Mouse (Mus musculus) MEL (cell line): ENCODE data around the gene Ascl4. TPM values are rescaled to one million over a fixed set of nuclear protein-coding genes. Genes with fewer than 3 reads are reported as not detected.
A peak's percentile ranks its signal among the peaks of the same experiment; 100 is the strongest.

Source experiments
- DNase-seq: peaks from one replicate; pipeline ENCODE4 v3.0.0; 2011; ENCODE audit warnings: low read depth, low spot score
- H3K27ac ChIP-seq: 2 replicates; pipeline ENCODE4 v1.5.1; 2012; ENCODE audit warnings: low read depth, mild to moderate bottlenecking, control low read depth, low read length, moderate library complexity; ENCODE audit not compliant: control insufficient read depth
- H3K27me3 ChIP-seq, 2 experiments: fragments of 150-350 bp in 1 of 2; sonication (generic) in 1 of 2; 2 replicates each; pipeline ENCODE4 v1.6.1; 2012; ENCODE audit warnings: low read length in 2 of 2, mild to moderate bottlenecking in 2 of 2, improper control_type of control experiment in 1 of 2, moderate library complexity in 1 of 2; ENCODE audit not compliant: insufficient read depth in 2 of 2, control insufficient read depth in 1 of 2
- H3K36me3 ChIP-seq, 2 experiments: 2 replicates each; pipeline ENCODE4 v1.6.1; 2012 to 2014; ENCODE audit warnings: low read length in 2 of 2, improper control_type of control experiment in 1 of 2, inconsistent platforms in 1 of 2, mild to moderate bottlenecking in 1 of 2; ENCODE audit not compliant: insufficient read depth in 2 of 2, control insufficient read depth in 1 of 2
- H3K4me1 ChIP-seq, 2 experiments: fragments of 150-350 bp in 1 of 2; sonication (generic) in 1 of 2; 2 replicates each; pipeline ENCODE4 v1.6.1; 2012; ENCODE audit warnings: low read length in 2 of 2, improper control_type of control experiment in 1 of 2, mild to moderate bottlenecking in 1 of 2; ENCODE audit not compliant: insufficient read depth in 2 of 2, control insufficient read depth in 1 of 2
- H3K4me3 ChIP-seq, 2 experiments: fragments of 150-350 bp in 1 of 2; sonication (generic) in 1 of 2; 2 replicates each; pipeline ENCODE4 v1.5.1; 2012; ENCODE audit warnings: low read depth in 2 of 2, low read length in 2 of 2, mild to moderate bottlenecking in 2 of 2, moderate library complexity in 2 of 2, control low read depth in 1 of 2, improper control_type of control experiment in 1 of 2; ENCODE audit not compliant: control insufficient read depth in 1 of 2, insufficient read depth in 1 of 2
- H3K79me2 ChIP-seq: 2 replicates; pipeline ENCODE4 v1.6.1; 2012; ENCODE audit warnings: mild to moderate bottlenecking, low read length, moderate library complexity; ENCODE audit not compliant: control insufficient read depth, poor library complexity, insufficient read depth
- H3K9ac ChIP-seq: 2 replicates; pipeline ENCODE4 v1.6.1; 2012; ENCODE audit warnings: low read depth, mild to moderate bottlenecking, control low read depth, low read length, moderate library complexity; ENCODE audit not compliant: control insufficient read depth, poor library complexity, severe bottlenecking
- H3K9me3 ChIP-seq: fragments of 150-350 bp; sonication (generic); replicated peaks from 2 replicates; pipeline ENCODE4 v1.6.1; 2012; ENCODE audit warnings: mild to moderate bottlenecking, low read length, improper control_type of control experiment, moderate library complexity; ENCODE audit not compliant: insufficient read depth
- BHLHE40 ChIP-seq: IDR thresholded peaks from 2 replicates; pipeline ENCODE4 v1.6.1; 2012; ENCODE audit warnings: low read depth, mild to moderate bottlenecking, inconsistent platforms, low read length, improper control_type of control experiment, borderline replicate concordance
- CHD1 ChIP-seq: IDR thresholded peaks from 2 replicates; pipeline ENCODE4 v1.6.1; 2012; ENCODE audit warnings: low read depth, mild to moderate bottlenecking, inconsistent platforms, low read length, improper control_type of control experiment
- CTCF ChIP-seq, 3 experiments: IDR thresholded peaks in 2 of 3; conservative IDR thresholded peaks in 1 of 3; 2 replicates each; pipeline ENCODE4 v1.5.1; 2011 to 2012; ENCODE audit warnings: low read length in 3 of 3, low read depth in 2 of 3, mild to moderate bottlenecking in 2 of 3, improper control_type of control experiment in 1 of 3, inconsistent platforms in 1 of 3, mixed read lengths in 1 of 3, moderate library complexity in 1 of 3; ENCODE audit not compliant: control insufficient read depth in 1 of 3, insufficient read depth in 1 of 3, poor library complexity in 1 of 3, severe bottlenecking in 1 of 3
- E2F4 ChIP-seq: IDR thresholded peaks from 2 replicates; pipeline ENCODE4 v1.6.1; 2011; ENCODE audit warnings: low read depth, low read length, improper control_type of control experiment, borderline replicate concordance
- EP300 ChIP-seq, 2 experiments: IDR thresholded peaks; 2 replicates each; pipeline ENCODE4 v1.6.1; 2011; ENCODE audit warnings: improper control_type of control experiment in 2 of 2, low read length in 2 of 2, low read depth in 1 of 2, mild to moderate bottlenecking in 1 of 2
- ETS1 ChIP-seq: IDR thresholded peaks from 2 replicates; pipeline ENCODE4 v1.6.1; 2012; ENCODE audit warnings: low read depth, mild to moderate bottlenecking, inconsistent platforms, low read length, improper control_type of control experiment, moderate library complexity
- GABPA ChIP-seq: IDR thresholded peaks from 2 replicates; pipeline ENCODE4 v1.6.1; 2012; ENCODE audit warnings: low read depth, mild to moderate bottlenecking, inconsistent platforms, low read length, improper control_type of control experiment, moderate library complexity
- GATA1 ChIP-seq: IDR thresholded peaks from 2 replicates; pipeline ENCODE4 v1.6.1; 2011; ENCODE audit warnings: low read depth, low read length, improper control_type of control experiment
- HCFC1 ChIP-seq: IDR thresholded peaks from 2 replicates; pipeline ENCODE4 v1.6.1; 2012; ENCODE audit warnings: low read depth, mild to moderate bottlenecking, inconsistent platforms, low read length, improper control_type of control experiment, moderate library complexity
- KAT2A ChIP-seq: conservative IDR thresholded peaks from 2 replicates; pipeline ENCODE4 v1.6.1; 2012; ENCODE audit warnings: low read depth, low read length, improper control_type of control experiment, inconsistent platforms
- MAFK ChIP-seq: IDR thresholded peaks from 2 replicates; pipeline ENCODE4 v1.6.1; 2011; ENCODE audit warnings: low read depth, mild to moderate bottlenecking, low read length, improper control_type of control experiment, borderline replicate concordance
- MAZ ChIP-seq: IDR thresholded peaks from 2 replicates; pipeline ENCODE4 v1.6.1; 2012; ENCODE audit warnings: low read depth, mild to moderate bottlenecking, inconsistent platforms, low read length, improper control_type of control experiment
- MEF2A ChIP-seq: IDR thresholded peaks from 2 replicates; pipeline ENCODE4 v1.6.1; 2014; ENCODE audit warnings: low read depth, mild to moderate bottlenecking, inconsistent platforms, low read length, improper control_type of control experiment; ENCODE audit not compliant: poor library complexity, insufficient replicate concordance, severe bottlenecking; ENCODE audit errors: extremely low read depth
- MXI1 ChIP-seq: IDR thresholded peaks from 2 replicates; pipeline ENCODE4 v1.6.1; 2011; ENCODE audit warnings: mild to moderate bottlenecking, low read depth, low read length, improper control_type of control experiment
- MYB ChIP-seq: IDR thresholded peaks from 2 replicates; pipeline ENCODE4 v1.6.1; 2011; ENCODE audit warnings: mild to moderate bottlenecking, low read depth, low read length, improper control_type of control experiment
- MYC ChIP-seq: IDR thresholded peaks from 2 replicates; pipeline ENCODE4 v1.6.1; 2011; ENCODE audit warnings: low read depth, mild to moderate bottlenecking, low read length, improper control_type of control experiment, moderate library complexity
- NRF1 ChIP-seq: IDR thresholded peaks from 2 replicates; pipeline ENCODE4 v1.6.1; 2014; ENCODE audit warnings: low read depth, mild to moderate bottlenecking, inconsistent platforms, low read length, improper control_type of control experiment, moderate library complexity; ENCODE audit not compliant: poor library complexity, insufficient read depth, severe bottlenecking
- POLR2AphosphoS2 ChIP-seq: IDR thresholded peaks from 2 replicates; pipeline ENCODE4 v1.6.1; 2011; ENCODE audit warnings: low read length, improper control_type of control experiment
- POLR2AphosphoS5 ChIP-seq: IDR thresholded peaks from 2 replicates; pipeline ENCODE4 v1.6.1; 2012; ENCODE audit warnings: low read depth, borderline replicate concordance, mild to moderate bottlenecking, inconsistent platforms, low read length, moderate library complexity, mixed read lengths
- RAD21 ChIP-seq: IDR thresholded peaks from 2 replicates; pipeline ENCODE4 v1.6.1; 2011; ENCODE audit warnings: mild to moderate bottlenecking, low read depth, low read length, improper control_type of control experiment
- SMC3 ChIP-seq: IDR thresholded peaks from 2 replicates; pipeline ENCODE4 v1.6.1; 2011; ENCODE audit warnings: low read depth, low read length, improper control_type of control experiment
- TBP ChIP-seq: IDR thresholded peaks from 2 replicates; pipeline ENCODE4 v1.8.0; 2011; ENCODE audit warnings: low read depth, low read length, improper control_type of control experiment
- UBTF ChIP-seq: IDR thresholded peaks from 2 replicates; pipeline ENCODE4 v1.6.1; 2012; ENCODE audit warnings: low read depth, mild to moderate bottlenecking, inconsistent platforms, low read length, improper control_type of control experiment, moderate library complexity, borderline replicate concordance; ENCODE audit not compliant: insufficient read depth
- USF1 ChIP-seq: IDR thresholded peaks from 2 replicates; pipeline ENCODE4 v1.6.1; 2014; ENCODE audit warnings: low read depth, mild to moderate bottlenecking, inconsistent platforms, low read length, improper control_type of control experiment, moderate library complexity
- ZC3H11A ChIP-seq: IDR thresholded peaks from 2 replicates; pipeline ENCODE4 v1.6.1; 2012; ENCODE audit warnings: low read depth, mild to moderate bottlenecking, inconsistent platforms, low read length, improper control_type of control experiment
- ZMIZ1 ChIP-seq: IDR thresholded peaks from 2 replicates; pipeline ENCODE4 v1.6.1; 2012; ENCODE audit warnings: low read depth, mild to moderate bottlenecking, inconsistent platforms, low read length, improper control_type of control experiment, moderate library complexity
- ZNF384 ChIP-seq: IDR thresholded peaks from 2 replicates; pipeline ENCODE4 v1.6.1; 2012; ENCODE audit warnings: low read depth, mild to moderate bottlenecking, inconsistent platforms, low read length, improper control_type of control experiment
- polyA plus RNA-seq, 2 experiments: library from polyadenylated mRNA; stranded (reverse) in 1 of 2; unstranded in 1 of 2; fragments of >175 nt in 1 of 2; fragments of >200 nt in 1 of 2; gene quantifications; 2 replicates each; pipeline versions ENCODE4 v1.2.1 to v1.2.4; 2012; ENCODE audit warnings: low replicate concordance in 2 of 2, low read depth in 1 of 2; ENCODE audit not compliant: insufficient read length in 2 of 2, insufficient read depth in 1 of 2, missing spikeins in 1 of 2
- total RNA-seq: library from RNA; depleted of rRNA; stranded (reverse); fragments of 300-350 nt; gene quantifications from 2 replicates; pipeline ENCODE4 v1.2.3, GENCODE M21; 2012

Gene Ascl4
- total and polyA plus RNA-seq, 3 experiments, result not detected

GRCm38 (mm10) chr10:85967411-85968156 is 40.1 kb downstream of the Ascl4 start:
- H3K27me3 ChIP-seq, result peaks cover 0 to 1% of the 10 kb centered on the region in 2 experiments; a peak in 3 of 4 replicates
- no peaks in the 10 kb centered on the region for H3K4me1 ChIP-seq
- TF ChIP-seq KAT2A (no peak), ETS1 (no peak), USF1 (no peak), NRF1 (no peak), MYB (no peak), E2F4 (no peak), EP300 (IDR thresholded peaks at IDR 0.05; ENCODE audit: low read depth in 1 of 2, low read length in 2 of 2) (no peak), MAFK (no peak), CHD1 (no peak), ZMIZ1 (no peak), GATA1 (no peak), POLR2AphosphoS2 (no peak), GABPA (no peak), POLR2AphosphoS5 (no peak), MYC (no peak), HCFC1 (no peak), BHLHE40 (no peak), MEF2A (no peak), MAZ (no peak)
- H3K9me3 ChIP-seq, result no peaks in the 10 kb centered on the region
- no peaks in the 10 kb centered on the region for H3K79me2 ChIP-seq
- H3K4me3 ChIP-seq, result no peak overlapping the region
- H3K9ac ChIP-seq, result no peak overlapping the region
- H3K27ac ChIP-seq, result no peak overlapping the region
- no peak for DNase-seq
- H3K36me3 ChIP-seq, result no peaks in the 10 kb centered on the region

GRCm38 (mm10) chr10:85968157-85968634 is 40.7 kb downstream of the Ascl4 start:
- no peaks in the 10 kb centered on the region for H3K36me3 ChIP-seq
- no peak overlapping the region for H3K9ac ChIP-seq
- H3K4me1 ChIP-seq, result no peaks in the 10 kb centered on the region
- no peak overlapping the region for H3K4me3 ChIP-seq
- H3K27me3 ChIP-seq, result peaks cover 0 to 1% of the 10 kb centered on the region in 2 experiments; a peak in 3 of 4 replicates
- no peaks in the 10 kb centered on the region for H3K79me2 ChIP-seq
- DNase-seq, result peak; percentile 72
- no peaks in the 10 kb centered on the region for H3K9me3 ChIP-seq
- H3K27ac ChIP-seq, result no peak overlapping the region
- peak; percentile 87 for TF ChIP-seq ZC3H11A
- TF ChIP-seq CTCF (IDR thresholded peaks at IDR 0.05 in 2 of 3, conservative IDR thresholded peaks at IDR 0.05 in 1 of 3; ENCODE audit: control insufficient read depth in 1 of 3, insufficient read depth in 1 of 3, low read depth in 2 of 3, low read length in 3 of 3, poor library complexity in 1 of 3, severe bottlenecking in 1 of 3), result peak; percentile 82 to 93 (median 83)
- TF ChIP-seq SMC3, result peak; percentile 85
- no peak for TF ChIP-seq MXI1
- TF ChIP-seq MAZ, result 0 out of 2 replicates have a peak, but pooled peaks have one; percentile 19
- no peak for TF ChIP-seq TBP
- TF ChIP-seq UBTF, result no peak
- TF ChIP-seq ZNF384, result no peak
- no peak for TF ChIP-seq MYC
- TF ChIP-seq RAD21, result peak; percentile 93
